ENCODE assay signal across 11 mouse cellular contexts in the genomic region with DNA sequence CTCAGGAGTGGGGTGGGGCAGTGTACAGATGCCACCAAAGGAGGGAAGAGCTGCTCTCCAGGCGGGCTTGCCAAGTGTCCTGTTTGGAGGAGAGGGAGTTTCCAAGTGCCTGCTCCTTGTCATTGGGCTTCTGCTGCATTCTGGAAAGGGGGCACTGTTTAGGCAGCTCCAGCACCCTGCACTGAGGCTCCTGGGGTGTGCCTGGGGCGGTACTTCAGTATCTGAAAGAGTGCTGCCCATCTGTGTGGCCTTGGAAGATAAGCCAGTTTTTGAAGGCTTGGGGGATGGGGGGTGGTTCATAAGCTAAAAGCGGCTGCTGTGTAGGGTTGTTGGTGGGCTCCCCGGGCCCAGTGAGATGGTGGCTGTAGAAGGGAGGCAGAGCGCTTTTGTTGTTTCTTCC. TPM values are rescaled to one million over a fixed set of nuclear protein-coding genes. Genes with fewer than 3 reads are reported as not detected.
DNase-seq lines count a peak whose midpoint lies in the region; ATAC-seq and TF ChIP-seq lines count a peak whose summit lies in the region.
"Had no signal": no experiment of that assay in that cellular context is flagged by ENCODE, and none has a peak within 500 bp of the region (broad histone marks: within the 10 kb centered on the region; RNA-seq: fewer than 3 reads in every experiment).

No protein-coding gene starts in this region.

- H3K27me3 ChIP-seq in heart, embryonic 13.5 days (replicated peaks), result no peaks in the 10 kb centered on the region
- H3K27me3 ChIP-seq in G1E (ENCODE audit: insufficient read depth, low read length), result no peaks in the 10 kb centered on the region
- H3K27me3 ChIP-seq in embryonic facial prominence, embryonic 12.5 days, result no peaks in the 10 kb centered on the region
- no peaks in the 10 kb centered on the region for H3K27me3 ChIP-seq in liver, postnatal 0 days (ENCODE audit: insufficient read depth, low read length)

- peak overlapping the region; percentile 64 for H3K9ac ChIP-seq in heart, embryonic 13.5 days
- H3K9ac ChIP-seq in embryonic facial prominence, embryonic 12.5 days, result peak overlapping the region; percentile 19; the same call in 1 of the 2 replicates
- H3K9ac ChIP-seq in liver, postnatal 0 days (replicated peaks), result peak overlapping the region; percentile 78

- peak overlapping the region; percentile 16; the same call in 1 of the 2 replicates for H3K4me3 ChIP-seq in heart, embryonic 13.5 days
- peak overlapping the region; percentile 68; the same call in 1 of the 2 replicates for H3K4me3 ChIP-seq in G1E (ENCODE audit: low read depth, low read length)
- no peak overlapping the region for H3K4me3 ChIP-seq in embryonic facial prominence, embryonic 12.5 days
- peak overlapping the region; percentile 45 for H3K4me3 ChIP-seq in liver, postnatal 0 days (ENCODE audit: low read depth, low read length)

- 45% methylated on average over 5 of the region's 5 CpGs for WGBS in heart, embryonic 13.5 days
- 79% methylated on average over 5 of the region's 5 CpGs for WGBS in embryonic facial prominence, embryonic 12.5 days
- WGBS in liver, postnatal 0 days (ENCODE audit: insufficient replicate concordance), result 55% methylated on average over 5 of the region's 5 CpGs

- peaks cover 27% of the 10 kb centered on the region for H3K4me1 ChIP-seq in heart, embryonic 13.5 days
- H3K4me1 ChIP-seq in G1E (ENCODE audit: insufficient read depth, low read depth, low read length), result peaks cover 91% of the 10 kb centered on the region
- peaks cover 4% of the 10 kb centered on the region for H3K4me1 ChIP-seq in embryonic facial prominence, embryonic 12.5 days
- peaks cover 43% of the 10 kb centered on the region for H3K4me1 ChIP-seq in liver, postnatal 0 days (ENCODE audit: insufficient read depth)

- TF ChIP-seq EP300 in liver, postnatal 0 days (IDR thresholded peaks at IDR 0.05; ENCODE audit: low read depth), result peak; percentile 93

- no peak for DNase-seq in heart, postnatal 25 days (ENCODE audit: low spot score)
- peak; percentile 75 for DNase-seq in G1E (ENCODE audit: low spot score)
- DNase-seq in liver, postnatal 0 days, result peak; percentile 75
- DNase-seq in cerebellum, adult 8-10 months, result no peak
- no peak for DNase-seq in B cell, adult 2 months
- DNase-seq in cerebellum, postnatal 4 days (ENCODE audit: low spot score in 2 of 2), result no peak
- DNase-seq: thymus, postnatal 25 days had no signal

- peak; percentile 75 for ATAC-seq in heart, embryonic 13.5 days (ENCODE audit: extremely low read depth, insufficient number of reproducible peaks, low FRiP score, low TSS enrichment)
- peak; percentile 71 for ATAC-seq in G1E (ENCODE audit: extremely low read depth, insufficient number of reproducible peaks, low FRiP score, poor library complexity, severe bottlenecking)
- ATAC-seq in embryonic facial prominence, embryonic 12.5 days (ENCODE audit: insufficient number of reproducible peaks, insufficient read depth, low FRiP score, low TSS enrichment), result no peak
- ATAC-seq in liver, postnatal 0 days, result peak; percentile 83

- intact Hi-C loops in heart, postnatal 25 days (cut with DNase I), result no loop called here

- H3K4me2 ChIP-seq in heart, embryonic 13.5 days, result peak overlapping the region; percentile 48
- no peak overlapping the region for H3K4me2 ChIP-seq in embryonic facial prominence, embryonic 12.5 days (replicated peaks)
- peak overlapping the region; percentile 63 for H3K4me2 ChIP-seq in liver, postnatal 0 days (ENCODE audit: low read depth, low read length)

- H3K27ac ChIP-seq in heart, embryonic 13.5 days (replicated peaks), result peak overlapping the region; percentile 58
- H3K27ac ChIP-seq in embryonic facial prominence, embryonic 12.5 days, result no peak overlapping the region
- peak overlapping the region; percentile 89 for H3K27ac ChIP-seq in liver, postnatal 0 days (ENCODE audit: low read depth)

- peaks cover 41% of the 10 kb centered on the region for H3K36me3 ChIP-seq in heart, embryonic 13.5 days
- peaks cover 60% of the 10 kb centered on the region for H3K36me3 ChIP-seq in G1E (replicated peaks)
- H3K36me3 ChIP-seq in embryonic facial prominence, embryonic 12.5 days, result peaks cover 35% of the 10 kb centered on the region
- H3K36me3 ChIP-seq in liver, postnatal 0 days (replicated peaks; ENCODE audit: insufficient read depth, low read length), result peaks cover 38% of the 10 kb centered on the region

- no peaks in the 10 kb centered on the region for H3K9me3 ChIP-seq in heart, embryonic 13.5 days
- no peaks in the 10 kb centered on the region for H3K9me3 ChIP-seq in G1E (replicated peaks)
- H3K9me3 ChIP-seq in embryonic facial prominence, embryonic 12.5 days, result no peaks in the 10 kb centered on the region
- no peaks in the 10 kb centered on the region for H3K9me3 ChIP-seq in liver, postnatal 0 days (ENCODE audit: low read length)

- no peak for TF ChIP-seq CTCF in G1E (IDR thresholded peaks at IDR 0.05; ENCODE audit: low read depth, low read length)
- peak; percentile 52 for TF ChIP-seq CTCF in liver, postnatal 0 days (IDR thresholded peaks at IDR 0.05; ENCODE audit: low read depth)

RNA-seq across cellular contexts. Expression of gene Slc25a38, which starts 5.4 kb away (rescaled TPM):
- polyA plus RNA-seq in heart, embryonic 13.5 days (2015; fragmentation: Nextera tagmentation; extraction: Ambion mirVana), result 18.7 and 26.2 TPM in 2 replicates
- total RNA-seq in heart, postnatal 25 days (2021), result 10 to 100 TPM; 16.7 to 18.4 TPM
- total RNA-seq in G1E (2014; fragmentation: Nextera tagmentation) (56.2 and 59.8 TPM in 2 replicates), G1E (2017) (39.1 and 44.2 TPM in 2 replicates)
- 38.8 and 51.2 TPM in 2 replicates for polyA plus RNA-seq in G1E (2012)
- polyA plus RNA-seq in embryonic facial prominence, embryonic 12.5 days (2016; fragmentation: Nextera tagmentation; extraction: Ambion mirVana), result 39.0 and 40.4 TPM in 2 replicates
- 44.8 and 48.9 TPM in 2 replicates for polyA plus RNA-seq in liver, postnatal 0 days (2015; fragmentation: Nextera tagmentation; extraction: Ambion mirVana)

RNA-seq across cellular contexts. Expression of gene Rpsa, which starts 11.9 kb away (rescaled TPM):
- 944 and 956 TPM in 2 replicates for polyA plus RNA-seq in heart, embryonic 13.5 days (2015; fragmentation: Nextera tagmentation; extraction: Ambion mirVana)
- 100 to 1,000 TPM; 545 TPM for total RNA-seq in heart, postnatal 25 days (2021)
- 4,941 and 5,512 TPM in 2 replicates for total RNA-seq in G1E (2014; fragmentation: Nextera tagmentation)
- total RNA-seq in G1E (2017), result 6,009 and 6,679 TPM in 2 replicates
- polyA plus RNA-seq in G1E (2012), result 3,654 and 17,705 TPM in 2 replicates
- polyA plus RNA-seq in embryonic facial prominence, embryonic 12.5 days (2016; fragmentation: Nextera tagmentation; extraction: Ambion mirVana), result 1,158 and 1,181 TPM in 2 replicates
- polyA plus RNA-seq in liver, postnatal 0 days (2015; fragmentation: Nextera tagmentation; extraction: Ambion mirVana), result 681 and 692 TPM in 2 replicates

RNA-seq across cellular contexts. Expression of gene Ccr8, which starts 23.7 kb away (rescaled TPM):
- 0.13 TPM in 1 of 2 replicates, not detected in the other for polyA plus RNA-seq in heart, embryonic 13.5 days (2015; fragmentation: Nextera tagmentation; extraction: Ambion mirVana)
- total RNA-seq in heart, postnatal 25 days (2021), result not detected
- total RNA-seq in G1E (2014; fragmentation: Nextera tagmentation) (not detected in 2 replicates), G1E (2017) (not detected in 2 replicates)
- polyA plus RNA-seq in G1E (2012), result not detected in 2 replicates
- polyA plus RNA-seq in embryonic facial prominence, embryonic 12.5 days (2016; fragmentation: Nextera tagmentation; extraction: Ambion mirVana), result 0.23 TPM in 1 of 2 replicates, not detected in the other
- not detected in 2 replicates for polyA plus RNA-seq in liver, postnatal 0 days (2015; fragmentation: Nextera tagmentation; extraction: Ambion mirVana)
- total RNA-seq: gastrocnemius, postnatal 4 days; layer of hippocampus, postnatal 10 days had no signal

RNA-seq across cellular contexts. Expression of gene Mobp, which starts 33.9 kb away (rescaled TPM):
- not detected in 2 replicates for polyA plus RNA-seq in heart, embryonic 13.5 days (2015; fragmentation: Nextera tagmentation; extraction: Ambion mirVana)
- total RNA-seq in heart, postnatal 25 days (2021), result under 1 TPM; 0.08 to 0.49 TPM
- total RNA-seq in G1E (2014; fragmentation: Nextera tagmentation) (not detected in 2 replicates), G1E (2017) (0.38 TPM in 1 of 2 replicates, not detected in the other)
- not detected in 2 replicates for polyA plus RNA-seq in G1E (2012)
- 0.14 and 0.37 TPM in 2 replicates for polyA plus RNA-seq in embryonic facial prominence, embryonic 12.5 days (2016; fragmentation: Nextera tagmentation; extraction: Ambion mirVana)
- polyA plus RNA-seq in liver, postnatal 0 days (2015; fragmentation: Nextera tagmentation; extraction: Ambion mirVana), result not detected in 2 replicates
- total RNA-seq: gastrocnemius, postnatal 4 days had no signal

RNA-seq across cellular contexts. Expression of gene Cx3cr1, which starts 45.9 kb away (rescaled TPM):
- polyA plus RNA-seq in heart, embryonic 13.5 days (2015; fragmentation: Nextera tagmentation; extraction: Ambion mirVana), result 7.2 and 9.3 TPM in 2 replicates
- 1 to 10 TPM; 3.0 to 5.1 TPM for total RNA-seq in heart, postnatal 25 days (2021)
- total RNA-seq in G1E (2014; fragmentation: Nextera tagmentation), result not detected in 2 replicates
- 0.22 TPM in 1 of 2 replicates, not detected in the other for total RNA-seq in G1E (2017)
- polyA plus RNA-seq in G1E (2012), result not detected in 2 replicates
- polyA plus RNA-seq in embryonic facial prominence, embryonic 12.5 days (2016; fragmentation: Nextera tagmentation; extraction: Ambion mirVana), result 7.5 and 8.0 TPM in 2 replicates
- 1.8 and 2.2 TPM in 2 replicates for polyA plus RNA-seq in liver, postnatal 0 days (2015; fragmentation: Nextera tagmentation; extraction: Ambion mirVana)

Comparison
In these comparisons a context has a peak if more than half of its experiments do, and no peak if none do; other contexts are left out.
1. H3K9ac ChIP-seq: peak in every context shown above with its lines; median percentile 78 in liver, postnatal 0 days; 64 in heart, embryonic 13.5 days; 19 in embryonic facial prominence, embryonic 12.5 days.
2. DNase-seq: peak in G1E (single experiment) and liver, postnatal 0 days (single experiment); none in heart, postnatal 25 days (single experiment), cerebellum, adult 8-10 months (single experiment), B cell, adult 2 months (0 of 2) and cerebellum, postnatal 4 days (0 of 2).